Mouse (Mus musculus) heart, postnatal 0 days (tissue): ENCODE data around the gene Scml4. TPM values are rescaled to one million over a fixed set of nuclear protein-coding genes. Genes with fewer than 3 reads are reported as not detected.

Experiments used
- ATAC-seq: fragments of 200-750 bp; cut with Nextera tagmentation; 2 replicates; pipeline ENCODE4 v1.8.0; 2017; ENCODE audit warnings: low read depth, moderate number of reproducible peaks, moderate library complexity; ENCODE audit not compliant: insufficient read depth
- DNase-seq: peaks from one replicate; pipeline ENCODE4 v3.0.0-alpha.2; 2016; ENCODE audit warnings: low spot score
- H3K27ac ChIP-seq: fragments of 300-500 bp; sonication (generic); 2 replicates; pipeline ENCODE4 v1.5.1; 2014; ENCODE audit warnings: low read depth, mild to moderate bottlenecking
- H3K27me3 ChIP-seq: fragments of 300-500 bp; sonication (generic); 2 replicates; pipeline ENCODE4 v1.6.1; 2014; ENCODE audit warnings: low read length, mixed read lengths; ENCODE audit not compliant: control insufficient read depth, insufficient read depth
- H3K36me3 ChIP-seq: fragments of 300-500 bp; sonication (generic); replicated peaks from 2 replicates; pipeline ENCODE4 v1.6.1; 2014; ENCODE audit warnings: low read length, mixed read lengths; ENCODE audit not compliant: control insufficient read depth, insufficient read depth
- H3K4me1 ChIP-seq: fragments of 300-500 bp; sonication (generic); 2 replicates; pipeline ENCODE4 v1.6.1; 2014; ENCODE audit warnings: antibody characterized with exemption; ENCODE audit not compliant: control insufficient read depth, insufficient read depth
- H3K4me2 ChIP-seq: fragments of 300-500 bp; sonication (generic); 2 replicates; pipeline ENCODE4 v1.6.1; 2014; ENCODE audit warnings: low read depth, mild to moderate bottlenecking, low read length, moderate library complexity
- H3K4me3 ChIP-seq: fragments of 300-500 bp; sonication (generic); 2 replicates; pipeline ENCODE4 v1.5.1; 2014; ENCODE audit warnings: low read depth, low read length
- H3K9ac ChIP-seq: fragments of 300-500 bp; sonication (generic); replicated peaks from 2 replicates; pipeline ENCODE4 v1.6.1; 2014; ENCODE audit warnings: low read depth, low read length, mixed read lengths
- H3K9me3 ChIP-seq: fragments of 300-500 bp; sonication (generic); replicated peaks from 2 replicates; pipeline ENCODE4 v1.6.1; 2016; ENCODE audit warnings: low read length; ENCODE audit not compliant: control insufficient read depth
- CTCF ChIP-seq: IDR thresholded peaks from 2 replicates; pipeline ENCODE4 v1.5.1; 2016; ENCODE audit warnings: antibody characterized with exemption, control low read depth, low read depth
- EP300 ChIP-seq: IDR thresholded peaks from 2 replicates; pipeline ENCODE4 v1.6.1; 2016; ENCODE audit warnings: antibody characterized with exemption, low read depth
- WGBS: fragments of 180-500 bp; shearing (Covaris S2); extraction: QIAGEN DNeasy Blood & Tissue Kit; methylation state at CpG from one replicate; pipeline ENCODE4 v1.1.7; 2014; 5-methylcytosine and 5-hydroxymethylcytosine counted together
- polyA plus RNA-seq: library from polyadenylated mRNA; unstranded; fragments of >200 nt; fragmentation: Nextera tagmentation; extraction: Ambion mirVana; gene quantifications from 2 replicates; pipeline ENCODE4 v1.2.1, GENCODE M21; 2015
- total RNA-seq: library from RNA; depleted of rRNA; stranded (reverse); fragments of >200 nt; gene quantifications from 2 replicates; pipeline ENCODE4 v1.2.3, GENCODE M21; 2014; ENCODE audit warnings: low replicate concordance

The Scml4 gene
- total and polyA plus RNA-seq, 2 experiments from 2014 or later, result 0.19 to 1.2 TPM

DNA sequence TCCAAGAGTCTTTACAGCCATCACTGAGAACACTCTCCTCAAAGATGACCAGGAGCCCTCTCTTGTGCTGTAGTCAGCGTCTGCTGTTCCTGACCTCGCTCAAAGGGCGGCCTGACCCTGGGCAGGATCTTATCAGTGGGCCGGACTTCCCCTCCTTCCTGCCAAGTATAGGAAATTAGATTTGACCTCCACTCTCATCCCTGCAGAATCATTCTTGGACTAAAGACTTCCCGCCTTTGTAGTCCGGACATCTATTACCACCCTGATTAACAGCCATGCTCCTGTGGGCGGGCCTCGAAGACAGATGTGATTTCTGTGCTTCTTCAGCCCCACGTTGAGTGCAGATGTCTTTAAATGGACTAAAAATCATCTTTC lies 91.9 kb downstream of the Scml4 start:
- DNase-seq (no peak), ATAC-seq (no peak)
- no peaks in the 10 kb centered on the region for H3K4me1 ChIP-seq
- no peak overlapping the region for H3K27ac ChIP-seq
- TF ChIP-seq CTCF (no peak), EP300 (no peak)
- H3K4me3 ChIP-seq, result no peak overlapping the region
- H3K4me2 ChIP-seq, result no peak overlapping the region
- no peaks in the 10 kb centered on the region for H3K36me3 ChIP-seq
- 41% methylated on average over 9 of the region's 9 CpGs for WGBS
- no peak overlapping the region for H3K9ac ChIP-seq
- peaks cover 15% of the 10 kb centered on the region; the same call in 1 of the 2 replicates for H3K27me3 ChIP-seq
- H3K9me3 ChIP-seq, result no peaks in the 10 kb centered on the region

DNA sequence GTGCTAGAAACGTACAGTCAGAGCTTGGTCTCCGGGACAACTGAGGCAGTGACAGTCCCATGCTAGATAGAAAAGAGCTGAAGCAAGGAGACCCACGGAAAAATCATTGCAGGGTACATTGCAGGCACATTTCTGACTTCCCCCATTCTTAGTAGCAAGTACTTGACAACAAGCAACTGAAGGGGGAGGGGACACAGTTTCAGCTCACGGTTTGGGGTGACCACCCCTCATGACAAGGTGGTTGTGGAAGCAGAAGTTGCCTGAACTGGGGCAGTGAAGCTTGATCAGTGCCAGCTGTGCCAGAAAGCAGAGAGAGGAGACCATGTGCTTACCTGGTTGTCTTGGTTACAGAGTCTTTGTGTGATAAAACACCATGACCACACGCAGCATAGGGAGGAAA lies 93.4 kb downstream of the Scml4 start:
- 63% methylated on average over 5 of the region's 5 CpGs for WGBS
- TF ChIP-seq CTCF, result no peak
- no peak for TF ChIP-seq EP300
- H3K4me3 ChIP-seq, result no peak overlapping the region
- H3K4me2 ChIP-seq, result no peak overlapping the region
- H3K4me1 ChIP-seq, result no peaks in the 10 kb centered on the region
- H3K36me3 ChIP-seq, result no peaks in the 10 kb centered on the region
- ATAC-seq, result no peak
- no peak overlapping the region for H3K9ac ChIP-seq
- H3K9me3 ChIP-seq, result no peaks in the 10 kb centered on the region
- H3K27ac ChIP-seq, result no peak overlapping the region
- no peak for DNase-seq
- peaks cover 15% of the 10 kb centered on the region; the same call in 1 of the 2 replicates for H3K27me3 ChIP-seq

DNA sequence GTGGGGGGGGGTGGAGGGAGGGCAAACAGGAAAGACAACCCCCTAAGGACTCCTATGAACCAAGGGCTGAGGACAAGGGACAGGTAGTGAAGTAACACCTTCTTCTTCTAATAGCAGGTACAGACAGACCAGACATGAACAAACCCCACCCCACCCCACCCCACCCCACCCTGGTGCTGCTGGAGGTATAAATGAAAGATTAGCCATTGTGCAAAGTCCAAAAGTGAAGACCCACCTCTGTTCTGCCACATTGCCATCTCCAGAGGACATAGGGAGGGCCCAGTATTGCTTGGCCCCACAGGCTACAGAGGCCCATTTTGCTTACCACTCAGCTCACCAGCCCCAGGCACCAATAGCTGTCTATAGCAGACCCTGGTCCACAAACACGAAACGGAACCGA lies 95.0 kb downstream of the Scml4 start:
- Histone ChIP-seq H3K27me3 (peaks cover 18% of the 10 kb centered on the region; the same call in 1 of the 2 replicates), H3K4me1 (no peaks in the 10 kb centered on the region), H3K4me2 (no peak overlapping the region), H3K9me3 (no peaks in the 10 kb centered on the region), H3K36me3 (no peaks in the 10 kb centered on the region), H3K9ac (no peak overlapping the region), H3K27ac (no peak overlapping the region), H3K4me3 (no peak overlapping the region)
- DNase-seq, result no peak
- WGBS, result 85% methylated on average over 3 of the region's 3 CpGs
- no peak for TF ChIP-seq CTCF
- no peak for TF ChIP-seq EP300
- ATAC-seq, result no peak

DNA sequence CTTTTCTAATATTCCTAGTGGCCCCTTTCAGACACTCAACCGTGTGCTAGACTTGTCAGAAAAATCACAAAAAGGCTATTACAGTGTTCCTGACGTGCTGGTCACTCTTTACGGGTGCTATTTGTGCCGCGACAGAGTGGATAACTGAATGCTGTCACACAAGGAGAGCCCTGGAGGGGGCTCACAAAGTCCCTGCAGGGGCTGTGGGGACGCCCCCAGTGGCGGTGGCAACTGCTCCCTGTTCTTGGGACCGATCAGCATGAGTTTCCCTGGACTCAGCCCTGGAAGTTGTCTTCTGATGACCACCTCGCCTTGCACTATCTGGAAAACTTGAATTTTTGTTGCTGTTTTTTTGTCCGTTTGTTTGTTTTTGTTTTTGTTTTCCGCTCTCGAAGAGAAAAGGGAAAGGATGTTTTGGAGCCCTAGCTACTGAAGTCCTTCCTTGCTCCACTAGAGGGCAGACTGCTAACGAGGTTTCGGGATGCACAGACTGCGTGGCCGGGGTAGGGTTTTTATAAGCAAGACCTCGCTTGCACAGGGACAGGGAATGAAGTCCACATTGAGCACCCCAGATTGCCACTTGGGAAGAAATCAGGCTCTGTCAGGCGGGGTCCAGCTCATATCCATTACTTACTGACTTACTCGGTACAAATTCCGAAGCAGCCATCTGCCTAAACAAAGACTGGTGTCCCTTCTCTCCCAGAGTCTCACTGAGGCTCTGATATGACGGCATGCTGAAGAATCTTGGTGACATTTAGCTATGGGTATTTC lies 97.9 kb downstream of the Scml4 start:
- Histone ChIP-seq H3K4me1 (no peaks in the 10 kb centered on the region), H3K27ac (no peak overlapping the region), H3K27me3 (peaks cover 15% of the 10 kb centered on the region; the same call in 1 of the 2 replicates), H3K36me3 (no peaks in the 10 kb centered on the region), H3K9me3 (no peaks in the 10 kb centered on the region), H3K4me3 (peak overlapping the region; percentile 32), H3K9ac (peak overlapping the region; percentile 24; the same call in 1 of the 2 replicates), H3K4me2 (peak overlapping the region; percentile 53)
- DNase-seq (peak; percentile 71), ATAC-seq (peak; percentile 76)
- WGBS, result 7% methylated on average over 21 of the region's 21 CpGs
- TF ChIP-seq EP300, result no peak
- TF ChIP-seq CTCF, result peak; percentile 84

DNA sequence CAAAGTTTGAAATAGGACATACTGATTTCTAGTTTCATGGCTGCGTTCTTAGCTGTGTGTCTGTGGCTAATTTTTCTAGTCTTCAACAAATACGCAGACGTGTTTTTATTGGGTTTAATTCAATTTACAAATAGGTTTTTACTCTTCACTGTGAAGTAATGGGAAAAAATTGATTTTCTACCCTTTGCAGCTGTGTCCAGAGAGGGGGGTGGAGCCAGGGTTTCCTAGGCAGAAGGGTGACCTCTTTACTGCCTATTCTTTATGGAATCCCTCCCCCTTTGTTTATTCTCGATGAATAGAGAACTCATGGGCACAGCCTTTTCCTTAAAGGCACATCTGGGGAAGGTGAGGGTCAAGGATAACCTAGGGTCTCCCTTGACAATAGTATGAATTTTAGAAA lies 98.5 kb downstream of the Scml4 start:
- Histone ChIP-seq H3K36me3 (no peaks in the 10 kb centered on the region), H3K9me3 (no peaks in the 10 kb centered on the region), H3K4me2 (peak overlapping the region; percentile 53; the same call in 1 of the 2 replicates), H3K27ac (no peak overlapping the region), H3K4me3 (no peak overlapping the region), H3K9ac (no peak overlapping the region), H3K4me1 (no peaks in the 10 kb centered on the region), H3K27me3 (peaks cover 15% of the 10 kb centered on the region; the same call in 1 of the 2 replicates)
- ATAC-seq, result no peak
- DNase-seq, result no peak
- 58% methylated on average over 4 of the region's 4 CpGs for WGBS
- TF ChIP-seq EP300 (no peak), CTCF (no peak)
